Mouse (Mus musculus) ES-Bruce4 (cell line): ENCODE measurements around the gene Iyd.

Source experiments
- CTCF ChIP-seq: IDR thresholded peaks from one replicate; pipeline ENCODE4 v1.8.1; 2011; ENCODE audit warnings: low read depth, low read length
- EP300 ChIP-seq: IDR thresholded peaks from 2 replicates; pipeline ENCODE4 v1.6.1; 2011; ENCODE audit warnings: low read depth, low read length; ENCODE audit not compliant: insufficient read depth
- POLR2A ChIP-seq: IDR thresholded peaks from one replicate; pipeline ENCODE4 v1.8.1; 2011; ENCODE audit warnings: low read length; ENCODE audit not compliant: insufficient read depth

- no peak for TF ChIP-seq CTCF
- TF ChIP-seq POLR2A, result no peak
- TF ChIP-seq EP300, result no peak
These were observed 22.1 kb downstream of the Iyd start for GRCm38 (mm10) chr10:3562165-3562564.
